Mouse (Mus musculus) G1E (cell line): Measurements from ENCODE around the gene Cd59a. TPM values are rescaled to one million over a fixed set of nuclear protein-coding genes. Genes with fewer than 3 reads are reported as not detected.
"Not testable (repeated sequence)": the region's sequence is repeated elsewhere in the genome, so short reads cannot be mapped to it uniquely, and the experiment has no call there.

Source experiments
- ATAC-seq: 2 replicates; pipeline ENCODE4 v1.8.0; 2016; ENCODE audit warnings: mild to moderate bottlenecking; ENCODE audit not compliant: insufficient number of reproducible peaks, poor library complexity, low FRiP score, severe bottlenecking; ENCODE audit errors: extremely low read depth
- DNase-seq: peaks from one replicate; pipeline ENCODE4 v3.0.0; 2012; ENCODE audit warnings: low spot score
- H3K27me3 ChIP-seq: 2 replicates; pipeline ENCODE4 v1.6.1; 2012; ENCODE audit warnings: mild to moderate bottlenecking, low read length, inconsistent platforms; ENCODE audit not compliant: insufficient read depth
- H3K36me3 ChIP-seq: replicated peaks from 2 replicates; pipeline ENCODE3; 2012; ENCODE audit warnings: mild to moderate bottlenecking, inconsistent platforms
- H3K4me1 ChIP-seq: 2 replicates; pipeline ENCODE4 v1.6.1; 2012; ENCODE audit warnings: low read depth, low read length, inconsistent platforms, mixed read lengths; ENCODE audit not compliant: insufficient read depth
- H3K4me3 ChIP-seq: 2 replicates; pipeline ENCODE4 v1.5.1; 2012; ENCODE audit warnings: low read depth, mild to moderate bottlenecking, inconsistent platforms, low read length, moderate library complexity, mixed read lengths
- H3K9me3 ChIP-seq: replicated peaks from 2 replicates; pipeline ENCODE4 v1.6.1; 2012; ENCODE audit warnings: inconsistent platforms
- CTCF ChIP-seq: IDR thresholded peaks from 2 replicates; pipeline ENCODE4 v1.5.1; 2012; ENCODE audit warnings: low read depth, low read length, inconsistent platforms, mixed read lengths
- GATA1 ChIP-seq: IDR thresholded peaks from 2 replicates; pipeline ENCODE4 v1.6.1; 2012; ENCODE audit warnings: borderline replicate concordance, low read length, inconsistent platforms, mixed read lengths
- GATA2 ChIP-seq: IDR thresholded peaks from 2 replicates; pipeline ENCODE4 v1.6.1; 2012; ENCODE audit warnings: low read depth, low read length, inconsistent platforms, borderline replicate concordance
- POLR2AphosphoS5 ChIP-seq: IDR thresholded peaks from 2 replicates; pipeline ENCODE4 v1.6.1; 2012; ENCODE audit warnings: low read depth, low read length, inconsistent platforms; ENCODE audit not compliant: insufficient replicate concordance
- TAL1 ChIP-seq: conservative IDR thresholded peaks from 2 replicates; pipeline ENCODE4 v1.6.1; 2012; ENCODE audit warnings: low read depth, low read length, inconsistent platforms, mixed read lengths
- polyA plus RNA-seq: library from polyadenylated mRNA; stranded (reverse); fragments of >175 nt; gene quantifications from 2 replicates; pipeline ENCODE4 v1.2.3, GENCODE M21; 2012
- total RNA-seq, 2 experiments: library from RNA; stranded (forward) in 1 of 2; stranded (reverse) in 1 of 2; fragments of 200-1000 nt in 1 of 2; fragments of >200 nt in 1 of 2; fragmentation: Nextera tagmentation in 1 of 2; gene quantifications; 2 replicates each; pipeline ENCODE4 v1.2.3; 2014 to 2017

The Cd59a gene
- total and polyA plus RNA-seq, 3 experiments, result 0.10 to 4.4 (median 1.7) TPM

DNA sequence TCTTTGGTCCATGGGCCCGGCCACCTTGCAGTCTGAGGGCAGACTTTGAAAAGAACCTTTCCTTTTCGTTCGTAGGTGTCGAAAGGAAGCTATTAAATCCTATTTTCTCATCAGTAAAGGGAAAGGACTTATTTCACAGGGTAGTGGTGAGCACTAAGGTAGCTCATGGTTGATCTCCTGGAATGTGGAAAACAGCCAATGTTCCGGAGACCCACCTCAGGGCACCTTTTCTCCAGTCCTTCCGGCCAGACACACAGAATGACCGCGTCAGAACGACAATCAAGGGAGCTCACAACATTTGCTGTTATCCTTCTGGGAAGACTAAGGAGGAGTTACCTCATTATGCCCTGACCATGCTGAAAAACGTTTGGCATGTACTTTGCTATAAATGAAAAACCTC is 655 bp downstream of the Cd59a start:
- ATAC-seq (no peak), DNase-seq (no peak)
- Histone ChIP-seq H3K27me3 (no peaks in the 10 kb centered on the region), H3K36me3 (no peaks in the 10 kb centered on the region), H3K9me3 (peaks cover 4% of the 10 kb centered on the region), H3K4me3 (peak overlapping the region; percentile 67; the same call in 1 of the 2 replicates), H3K4me1 (peaks cover 38% of the 10 kb centered on the region)
- TF ChIP-seq CTCF (no peak), GATA1 (no peak), GATA2 (no peak), POLR2AphosphoS5 (no peak), TAL1 (no peak)

DNA sequence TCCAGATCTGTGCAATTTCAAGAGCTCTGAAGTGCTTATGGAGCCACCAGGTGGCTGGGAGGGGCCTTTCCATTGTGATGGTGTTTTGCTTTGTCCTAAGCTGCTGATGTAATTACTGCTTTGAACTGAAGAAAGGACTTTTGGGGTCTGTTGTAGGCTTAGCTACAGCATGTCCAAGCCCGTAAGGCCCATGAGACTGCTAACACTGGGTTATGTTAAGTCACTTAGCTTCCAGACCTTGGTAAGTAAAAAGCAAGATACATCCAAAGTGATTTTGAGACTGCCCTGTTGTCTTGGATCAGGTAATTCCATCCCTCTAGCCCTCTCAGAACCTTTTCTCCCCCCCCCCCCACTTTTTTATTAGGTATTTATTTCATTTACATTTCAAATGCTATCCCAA is 1.2 kb downstream of the Cd59a start:
- not testable (repeated sequence) for H3K9me3 ChIP-seq, H3K36me3 ChIP-seq, H3K4me3 ChIP-seq, ATAC-seq, H3K27me3 ChIP-seq, DNase-seq
- peaks cover 38% of the 10 kb centered on the region for H3K4me1 ChIP-seq

DNA sequence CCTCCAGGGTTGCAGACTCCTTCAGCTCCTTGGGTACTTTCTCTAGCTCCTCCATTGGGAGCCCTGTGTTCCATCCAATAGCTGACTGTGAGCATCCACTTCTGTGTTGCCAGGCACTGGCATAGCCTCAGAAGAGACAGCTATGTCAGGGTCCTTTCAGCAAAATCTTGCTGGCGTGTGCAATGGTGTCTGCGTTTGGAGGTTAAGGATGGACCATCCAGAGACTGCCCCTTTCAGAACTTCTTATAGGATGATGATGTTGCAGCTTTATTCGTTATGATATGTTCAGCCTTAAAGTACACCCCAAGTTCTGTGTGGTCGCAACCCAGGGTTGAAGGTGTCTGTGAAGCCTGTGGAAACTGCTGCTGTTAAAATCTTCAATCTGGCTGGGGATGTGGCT is 1.8 kb downstream of the Cd59a start:
- not testable (repeated sequence) for H3K4me3 ChIP-seq
- H3K4me1 ChIP-seq, result peaks cover 41% of the 10 kb centered on the region

DNA sequence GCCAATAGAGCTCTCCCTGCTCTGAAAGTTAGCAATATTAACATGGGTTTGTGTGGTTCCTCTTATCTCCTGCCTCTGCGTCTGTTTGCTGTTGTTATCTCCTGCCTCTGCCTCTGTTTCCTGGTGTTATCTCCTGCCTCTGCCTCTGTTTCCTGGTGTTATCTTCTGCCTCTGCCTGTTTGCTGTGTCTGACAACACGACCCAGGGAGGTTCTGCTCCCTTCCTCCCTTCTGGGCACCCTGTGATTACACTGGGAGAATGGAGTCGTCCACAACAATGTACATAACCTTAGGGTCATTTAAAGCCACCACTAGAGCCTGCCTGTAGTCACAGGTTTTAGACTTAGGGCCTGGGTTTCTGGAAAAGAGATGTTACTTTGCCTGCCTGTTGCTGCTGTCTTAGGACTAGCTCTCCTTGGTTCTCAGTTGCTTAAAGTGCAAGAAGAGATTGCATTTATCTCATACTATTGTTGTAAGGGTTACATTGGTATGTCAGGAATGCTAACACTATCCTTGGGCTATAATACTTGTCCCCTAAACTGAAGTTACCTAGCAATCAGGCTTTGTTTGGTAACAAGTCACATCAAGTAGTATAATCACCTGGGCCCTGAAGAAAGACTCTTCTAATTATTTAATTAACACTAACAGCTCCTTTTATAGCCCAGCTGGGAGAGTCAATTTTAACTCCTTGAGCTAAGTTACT is 3.1 kb downstream of the Cd59a start:
- H3K36me3 ChIP-seq, result no peaks in the 10 kb centered on the region
- peaks cover 43% of the 10 kb centered on the region for H3K4me1 ChIP-seq
- DNase-seq, result no peak
- no peaks in the 10 kb centered on the region for H3K27me3 ChIP-seq
- no peak overlapping the region for H3K4me3 ChIP-seq
- ATAC-seq, result peak; percentile 96
- TF ChIP-seq GATA2 (no peak), TAL1 (peak; percentile 82)
- no peaks in the 10 kb centered on the region for H3K9me3 ChIP-seq

More for the DNA sequence above, 1.8 kb downstream of the Cd59a start:
- not testable (repeated sequence) for H3K36me3 ChIP-seq, H3K27me3 ChIP-seq, H3K9me3 ChIP-seq, ATAC-seq, DNase-seq

DNA sequence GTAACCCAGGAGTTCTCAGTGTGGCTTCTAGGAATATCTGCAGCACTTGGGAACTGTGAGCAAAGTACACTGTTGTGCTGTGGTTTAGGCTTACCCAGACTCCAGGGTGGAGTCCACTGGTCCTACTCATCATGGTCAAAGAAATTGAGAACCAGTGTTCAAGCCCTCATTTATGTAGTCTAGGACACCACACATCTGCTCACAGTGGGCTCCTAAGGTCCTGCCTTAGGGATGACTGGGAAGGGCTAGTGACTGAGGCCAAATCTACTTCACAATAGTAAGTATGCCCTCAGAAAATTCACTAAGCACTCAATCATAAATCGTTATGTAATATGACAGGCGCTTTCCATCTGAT is 3.6 kb downstream of the Cd59a start:
- Histone ChIP-seq H3K27me3 (no peaks in the 10 kb centered on the region), H3K4me3 (no peak overlapping the region), H3K4me1 (peaks cover 40% of the 10 kb centered on the region), H3K9me3 (no peaks in the 10 kb centered on the region), H3K36me3 (no peaks in the 10 kb centered on the region)
- no peak for TF ChIP-seq GATA2
- no peak for DNase-seq
- ATAC-seq, result no peak

DNA sequence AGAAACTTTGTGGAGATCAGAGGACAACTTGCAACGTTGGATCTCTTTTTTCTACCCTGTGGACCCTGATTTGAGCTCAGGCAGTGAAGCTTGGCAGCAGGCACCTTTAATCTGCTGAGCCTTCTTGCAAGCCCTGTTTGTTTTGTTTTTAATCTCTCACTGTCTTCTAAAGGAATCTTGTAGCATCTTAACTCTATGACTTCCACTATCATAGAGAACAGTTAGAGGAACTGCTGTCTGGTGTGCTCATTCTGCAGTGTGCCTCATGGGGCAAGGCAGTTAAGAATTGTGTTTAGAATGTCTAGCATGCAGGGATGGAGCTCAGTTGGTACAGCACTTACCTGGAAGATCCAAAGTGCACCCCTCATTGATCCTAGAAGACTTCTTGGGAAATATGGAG is 4.3 kb downstream of the Cd59a start:
- H3K27me3 ChIP-seq, result no peaks in the 10 kb centered on the region
- H3K36me3 ChIP-seq, result no peaks in the 10 kb centered on the region
- H3K4me3 ChIP-seq, result no peak overlapping the region
- DNase-seq (no peak), ATAC-seq (no peak)
- H3K4me1 ChIP-seq, result peaks cover 42% of the 10 kb centered on the region
- no peak for TF ChIP-seq GATA2
- no peak for TF ChIP-seq POLR2AphosphoS5
- no peak for TF ChIP-seq TAL1
- TF ChIP-seq GATA1, result no peak
- TF ChIP-seq CTCF, result no peak
- no peaks in the 10 kb centered on the region for H3K9me3 ChIP-seq

DNA sequence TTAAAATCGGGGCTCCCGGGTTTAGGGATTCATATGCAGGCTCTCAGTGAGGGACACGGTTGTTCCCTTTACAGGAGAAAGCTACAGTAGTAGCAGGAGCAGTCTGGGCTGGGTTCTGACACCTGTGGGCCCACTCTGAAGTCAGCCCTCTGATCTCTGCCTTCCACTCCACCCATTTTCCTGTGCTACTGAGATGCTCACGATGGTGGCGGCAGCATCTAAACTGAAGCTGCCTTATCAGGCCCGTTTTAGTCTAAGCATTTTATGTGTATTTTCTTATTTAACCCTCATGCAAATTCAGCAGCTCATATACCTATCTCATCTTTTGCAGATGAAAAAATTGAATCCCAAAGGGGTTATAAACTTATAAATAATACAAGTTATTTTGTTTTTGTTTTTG is 9.2 kb downstream of the Cd59a start:
- Histone ChIP-seq H3K4me3 (no peak overlapping the region), H3K36me3 (no peaks in the 10 kb centered on the region), H3K27me3 (no peaks in the 10 kb centered on the region), H3K9me3 (no peaks in the 10 kb centered on the region), H3K4me1 (peaks cover 28% of the 10 kb centered on the region)
- DNase-seq, result no peak
- TF ChIP-seq TAL1 (no peak), POLR2AphosphoS5 (no peak), GATA1 (no peak), GATA2 (no peak)
- ATAC-seq, result no peak

DNA sequence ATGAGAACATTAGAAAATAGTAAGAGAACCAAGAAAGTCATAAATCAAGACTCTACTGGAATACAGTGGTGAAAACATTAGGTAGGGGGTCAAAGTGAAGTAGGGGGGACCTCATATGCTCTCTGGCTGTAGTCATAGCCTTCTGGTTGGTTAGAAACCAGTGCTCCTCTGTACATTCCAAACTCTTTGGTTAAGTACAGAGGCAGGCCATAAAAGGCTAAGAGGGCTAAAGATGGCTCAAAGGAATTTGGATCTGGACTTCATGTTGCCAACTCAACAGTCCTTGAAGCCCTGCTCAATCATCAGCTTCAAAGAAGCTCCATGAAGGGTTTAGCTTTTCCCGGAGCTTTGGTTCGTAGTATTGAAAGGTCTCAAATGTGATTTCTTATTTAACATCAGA is 13.4 kb downstream of the Cd59a start:
- H3K36me3 ChIP-seq, H3K9me3 ChIP-seq, ATAC-seq, H3K4me3 ChIP-seq, DNase-seq, H3K27me3 ChIP-seq: not testable (repeated sequence)
- H3K4me1 ChIP-seq, result peaks cover 17% of the 10 kb centered on the region
